Mouse (Mus musculus) MEL (cell line): ENCODE data around the gene Snrpa.

Experiments used
- CTCF ChIP-seq, 3 experiments: IDR thresholded peaks in 2 of 3; conservative IDR thresholded peaks in 1 of 3; 2 replicates each; pipeline ENCODE4 v1.5.1; 2011 to 2012; ENCODE audit warnings: low read length in 3 of 3, low read depth in 2 of 3, mild to moderate bottlenecking in 2 of 3, improper control_type of control experiment in 1 of 3, inconsistent platforms in 1 of 3, mixed read lengths in 1 of 3, moderate library complexity in 1 of 3; ENCODE audit not compliant: control insufficient read depth in 1 of 3, insufficient read depth in 1 of 3, poor library complexity in 1 of 3, severe bottlenecking in 1 of 3
- EP300 ChIP-seq, 2 experiments: IDR thresholded peaks; 2 replicates each; pipeline ENCODE4 v1.6.1; 2011; ENCODE audit warnings: improper control_type of control experiment in 2 of 2, low read length in 2 of 2, low read depth in 1 of 2, mild to moderate bottlenecking in 1 of 2
- GATA1 ChIP-seq: IDR thresholded peaks from 2 replicates; pipeline ENCODE4 v1.6.1; 2011; ENCODE audit warnings: low read depth, low read length, improper control_type of control experiment
- MAX ChIP-seq: IDR thresholded peaks from 2 replicates; pipeline ENCODE4 v1.6.1; 2011; ENCODE audit warnings: low read length, improper control_type of control experiment
- MXI1 ChIP-seq: IDR thresholded peaks from 2 replicates; pipeline ENCODE4 v1.6.1; 2011; ENCODE audit warnings: mild to moderate bottlenecking, low read depth, low read length, improper control_type of control experiment
- NELFE ChIP-seq: IDR thresholded peaks from 2 replicates; pipeline ENCODE4 v1.6.1; 2011; ENCODE audit warnings: low read depth, low read length, improper control_type of control experiment
- POLR2A ChIP-seq, 2 experiments: IDR thresholded peaks; 2 replicates each; pipeline ENCODE4 v1.6.1; 2011 to 2012; ENCODE audit warnings: low read length in 2 of 2, mild to moderate bottlenecking in 2 of 2, control low read depth in 1 of 2, improper control_type of control experiment in 1 of 2, low read depth in 1 of 2, moderate library complexity in 1 of 2; ENCODE audit not compliant: control insufficient read depth in 1 of 2, insufficient read depth in 1 of 2, poor library complexity in 1 of 2
- POLR2AphosphoS2 ChIP-seq: IDR thresholded peaks from 2 replicates; pipeline ENCODE4 v1.6.1; 2011; ENCODE audit warnings: low read length, improper control_type of control experiment
- USF1 ChIP-seq: IDR thresholded peaks from 2 replicates; pipeline ENCODE4 v1.6.1; 2014; ENCODE audit warnings: low read depth, mild to moderate bottlenecking, inconsistent platforms, low read length, improper control_type of control experiment, moderate library complexity
- ZNF384 ChIP-seq: IDR thresholded peaks from 2 replicates; pipeline ENCODE4 v1.6.1; 2012; ENCODE audit warnings: low read depth, mild to moderate bottlenecking, inconsistent platforms, low read length, improper control_type of control experiment

- TF ChIP-seq USF1 (no peak), MXI1 (no peak), NELFE (no peak), MAX (no peak), POLR2AphosphoS2 (no peak), ZNF384 (no peak), EP300 (IDR thresholded peaks at IDR 0.05; ENCODE audit: low read depth in 1 of 2, low read length in 2 of 2) (no peak), CTCF (IDR thresholded peaks at IDR 0.05 in 2 of 3, conservative IDR thresholded peaks at IDR 0.05 in 1 of 3; ENCODE audit: control insufficient read depth in 1 of 3, insufficient read depth in 1 of 3, low read depth in 2 of 3, low read length in 3 of 3, poor library complexity in 1 of 3, severe bottlenecking in 1 of 3) (no peak), POLR2A (IDR thresholded peaks at IDR 0.05; ENCODE audit: control insufficient read depth in 1 of 2, insufficient read depth in 1 of 2, low read depth in 1 of 2, low read length in 2 of 2, poor library complexity in 1 of 2) (no peak), GATA1 (no peak)
Observed at GRCm38 (mm10) chr7:27162780-27163449, 33.2 kb downstream of the Snrpa start.
